Mouse (Mus musculus) heart, embryonic 13.5 days (tissue): ENCODE results near the gene Fosl2. TPM values are rescaled to one million over a fixed set of nuclear protein-coding genes. Genes with fewer than 3 reads are reported as not detected.

Experiments
- ATAC-seq: fragments of 200-750 bp; cut with Nextera tagmentation; 2 replicates; pipeline ENCODE4 v1.8.0; 2017; ENCODE audit warnings: moderate TSS enrichment; ENCODE audit not compliant: insufficient number of reproducible peaks, low FRiP score, low TSS enrichment; ENCODE audit errors: extremely low read depth
- H3K27ac ChIP-seq: fragments of 300-500 bp; sonication (generic); replicated peaks from 2 replicates; pipeline ENCODE4 v1.5.1; 2015; ENCODE audit warnings: moderate library complexity, mild to moderate bottlenecking, inconsistent platforms
- H3K27me3 ChIP-seq: fragments of 300-500 bp; sonication (generic); replicated peaks from 2 replicates; pipeline ENCODE4 v1.6.1; 2015; ENCODE audit warnings: mild to moderate bottlenecking, inconsistent platforms
- H3K36me3 ChIP-seq: fragments of 300-500 bp; sonication (generic); 2 replicates; pipeline ENCODE4 v1.6.1; 2015; ENCODE audit warnings: mild to moderate bottlenecking, inconsistent platforms
- H3K4me1 ChIP-seq: fragments of 300-500 bp; sonication (generic); 2 replicates; pipeline ENCODE4 v1.6.1; 2015; ENCODE audit warnings: inconsistent platforms
- H3K4me2 ChIP-seq: fragments of 300-500 bp; sonication (generic); 2 replicates; pipeline ENCODE4 v1.6.1; 2015; ENCODE audit warnings: inconsistent platforms, mild to moderate bottlenecking, moderate library complexity
- H3K4me3 ChIP-seq: fragments of 300-500 bp; sonication (generic); 2 replicates; pipeline ENCODE4 v1.5.1; 2015; ENCODE audit warnings: moderate library complexity, mild to moderate bottlenecking, inconsistent platforms
- H3K9ac ChIP-seq: fragments of 300-500 bp; sonication (generic); 2 replicates; pipeline ENCODE4 v1.6.1; 2015; ENCODE audit warnings: inconsistent platforms, mild to moderate bottlenecking, moderate library complexity
- H3K9me3 ChIP-seq: fragments of 300-500 bp; sonication (generic); 2 replicates; pipeline ENCODE4 v1.6.1; 2016; ENCODE audit warnings: inconsistent platforms
- WGBS: fragments of 180-500 bp; shearing (Covaris S2); methylation state at CpG from one replicate; pipeline ENCODE4 v1.1.7; 2015; ENCODE audit warnings: mixed read lengths; 5-methylcytosine and 5-hydroxymethylcytosine counted together
- polyA plus RNA-seq: library from polyadenylated mRNA; unstranded; fragments of >200 nt; fragmentation: Nextera tagmentation; extraction: Ambion mirVana; gene quantifications from 2 replicates; pipeline ENCODE4 v1.2.1, GENCODE M21; 2015

Gene Fosl2
- 2.0 TPM in 2 replicates for polyA plus RNA-seq

- peak within 1 kb of the TSS; percentile 90 for H3K4me3 ChIP-seq
- peak; percentile 77 for ATAC-seq
- 0% methylated on average over 82 of the region's 85 CpGs for WGBS
- peaks cover 50% of the 10 kb centered on the region for H3K4me1 ChIP-seq
- no peaks in the 10 kb centered on the region for H3K9me3 ChIP-seq
- H3K27ac ChIP-seq: peak within 1 kb of the TSS; percentile 100
- H3K36me3 ChIP-seq: no peaks in the 10 kb centered on the region
- peak within 1 kb of the TSS; percentile 95 for H3K4me2 ChIP-seq
- H3K27me3 ChIP-seq: no peaks in the 10 kb centered on the region; the same call in 1 of the 2 replicates
- peak within 1 kb of the TSS; percentile 96 for H3K9ac ChIP-seq
These were observed at the start of gene Fosl2 for GRCm38 (mm10) chr5:32135336-32136206. Gene Fosl2 (plus strand): TSS chr5:32135801.

GRCm38 (mm10) chr5:32085971-32086370 is 49.6 kb upstream of the Fosl2 start:
- Histone ChIP-seq H3K27me3 (no peaks in the 10 kb centered on the region), H3K4me1 (peaks cover 23% of the 10 kb centered on the region), H3K36me3 (peaks cover 10% of the 10 kb centered on the region), H3K4me2 (no peak overlapping the region), H3K9ac (no peak overlapping the region), H3K27ac (no peak overlapping the region), H3K4me3 (no peak overlapping the region), H3K9me3 (no peaks in the 10 kb centered on the region)
- no peak for ATAC-seq
- WGBS: 84% methylated on average over 2 of the region's 2 CpGs

GRCm38 (mm10) chr5:32086526-32087090 is 49.0 kb upstream of the Fosl2 start:
- Histone ChIP-seq H3K9me3 (no peaks in the 10 kb centered on the region), H3K27me3 (no peaks in the 10 kb centered on the region), H3K9ac (no peak overlapping the region), H3K4me1 (peaks cover 17% of the 10 kb centered on the region), H3K36me3 (peaks cover 10% of the 10 kb centered on the region), H3K27ac (no peak overlapping the region), H3K4me3 (no peak overlapping the region), H3K4me2 (no peak overlapping the region)
- ATAC-seq: no peak
- WGBS: 84% methylated on average over 6 of the region's 6 CpGs

- peaks cover 10% of the 10 kb centered on the region for H3K36me3 ChIP-seq
- no peaks in the 10 kb centered on the region for H3K9me3 ChIP-seq
- 21% methylated on average over 5 of the region's 5 CpGs for WGBS
- peaks cover 21% of the 10 kb centered on the region for H3K4me1 ChIP-seq
- no peak for ATAC-seq
- H3K4me3 ChIP-seq: no peak overlapping the region
- no peak overlapping the region for H3K9ac ChIP-seq
- no peaks in the 10 kb centered on the region for H3K27me3 ChIP-seq
- no peak overlapping the region for H3K27ac ChIP-seq
- H3K4me2 ChIP-seq: peak overlapping the region; percentile 2; the same call in 1 of the 2 replicates
These were observed 46.1 kb upstream of the Fosl2 start for GRCm38 (mm10) chr5:32089481-32089880.

GRCm38 (mm10) chr5:32092281-32092680 is 43.3 kb upstream of the Fosl2 start:
- no peak overlapping the region for H3K27ac ChIP-seq
- no peaks in the 10 kb centered on the region for H3K27me3 ChIP-seq
- no peak overlapping the region for H3K9ac ChIP-seq
- H3K36me3 ChIP-seq: no peaks in the 10 kb centered on the region
- H3K4me3 ChIP-seq: no peak overlapping the region
- H3K9me3 ChIP-seq: no peaks in the 10 kb centered on the region
- ATAC-seq: no peak
- H3K4me2 ChIP-seq: no peak overlapping the region
- peaks cover 21% of the 10 kb centered on the region for H3K4me1 ChIP-seq

- H3K9ac ChIP-seq: no peak overlapping the region
- H3K9me3 ChIP-seq: no peaks in the 10 kb centered on the region
- H3K4me2 ChIP-seq: no peak overlapping the region
- H3K36me3 ChIP-seq: no peaks in the 10 kb centered on the region
- ATAC-seq: no peak
- peaks cover 20% of the 10 kb centered on the region for H3K4me1 ChIP-seq
- no peak overlapping the region for H3K27ac ChIP-seq
- WGBS: 45% methylated on average over 3 of the region's 3 CpGs
- H3K27me3 ChIP-seq: no peaks in the 10 kb centered on the region
- H3K4me3 ChIP-seq: no peak overlapping the region
These were observed 36.9 kb upstream of the Fosl2 start for GRCm38 (mm10) chr5:32098691-32099090.

GRCm38 (mm10) chr5:32102484-32102883 is 33.1 kb upstream of the Fosl2 start:
- Histone ChIP-seq H3K4me3 (no peak overlapping the region), H3K27ac (0 out of 2 replicates have a peak overlapping the region, but pooled peaks have one; percentile 12), H3K9me3 (no peaks in the 10 kb centered on the region), H3K36me3 (no peaks in the 10 kb centered on the region), H3K4me2 (no peak overlapping the region), H3K4me1 (peaks cover 20% of the 10 kb centered on the region), H3K27me3 (no peaks in the 10 kb centered on the region; the same call in 1 of the 2 replicates), H3K9ac (peak overlapping the region; percentile 61)
- ATAC-seq: no peak
- WGBS: 23% methylated on average over 5 of the region's 5 CpGs

GRCm38 (mm10) chr5:32102971-32103431 is 32.6 kb upstream of the Fosl2 start:
- Histone ChIP-seq H3K4me2 (no peak overlapping the region), H3K9ac (peak overlapping the region; percentile 61; the same call in 1 of the 2 replicates), H3K4me3 (no peak overlapping the region), H3K27ac (0 out of 2 replicates have a peak overlapping the region, but pooled peaks have one; percentile 12), H3K4me1 (peaks cover 20% of the 10 kb centered on the region), H3K9me3 (no peaks in the 10 kb centered on the region), H3K36me3 (no peaks in the 10 kb centered on the region), H3K27me3 (no peaks in the 10 kb centered on the region; the same call in 1 of the 2 replicates)
- ATAC-seq: no peak
- 80% methylated on average over 6 of the region's 6 CpGs for WGBS

- Histone ChIP-seq H3K9me3 (no peaks in the 10 kb centered on the region), H3K4me2 (no peak overlapping the region), H3K4me1 (peaks cover 20% of the 10 kb centered on the region), H3K4me3 (no peak overlapping the region), H3K36me3 (no peaks in the 10 kb centered on the region), H3K9ac (no peak overlapping the region), H3K27me3 (no peaks in the 10 kb centered on the region; the same call in 1 of the 2 replicates), H3K27ac (no peak overlapping the region)
- 87% methylated on average over 1 of the region's 1 CpGs for WGBS
- ATAC-seq: no peak
These were observed 32.1 kb upstream of the Fosl2 start for GRCm38 (mm10) chr5:32103545-32103944.

- 75% methylated on average over 12 of the region's 12 CpGs for WGBS
- ATAC-seq: no peak
- Histone ChIP-seq H3K9me3 (no peaks in the 10 kb centered on the region), H3K9ac (no peak overlapping the region), H3K27ac (no peak overlapping the region), H3K4me1 (peaks cover 20% of the 10 kb centered on the region), H3K36me3 (no peaks in the 10 kb centered on the region), H3K4me3 (no peak overlapping the region), H3K4me2 (no peak overlapping the region), H3K27me3 (no peaks in the 10 kb centered on the region; the same call in 1 of the 2 replicates)
These were observed 31.2 kb upstream of the Fosl2 start for GRCm38 (mm10) chr5:32104119-32104990.
